Mouse (Mus musculus): ENCODE data around the gene Prkar1b. TPM values are rescaled to one million over a fixed set of nuclear protein-coding genes. Genes with fewer than 3 reads are reported as not detected.

Prkar1b gene
- polyA plus RNA-seq, 3 experiments from 2014 or later: 0.38 to 3.9 TPM; not detected in 1

DNA sequence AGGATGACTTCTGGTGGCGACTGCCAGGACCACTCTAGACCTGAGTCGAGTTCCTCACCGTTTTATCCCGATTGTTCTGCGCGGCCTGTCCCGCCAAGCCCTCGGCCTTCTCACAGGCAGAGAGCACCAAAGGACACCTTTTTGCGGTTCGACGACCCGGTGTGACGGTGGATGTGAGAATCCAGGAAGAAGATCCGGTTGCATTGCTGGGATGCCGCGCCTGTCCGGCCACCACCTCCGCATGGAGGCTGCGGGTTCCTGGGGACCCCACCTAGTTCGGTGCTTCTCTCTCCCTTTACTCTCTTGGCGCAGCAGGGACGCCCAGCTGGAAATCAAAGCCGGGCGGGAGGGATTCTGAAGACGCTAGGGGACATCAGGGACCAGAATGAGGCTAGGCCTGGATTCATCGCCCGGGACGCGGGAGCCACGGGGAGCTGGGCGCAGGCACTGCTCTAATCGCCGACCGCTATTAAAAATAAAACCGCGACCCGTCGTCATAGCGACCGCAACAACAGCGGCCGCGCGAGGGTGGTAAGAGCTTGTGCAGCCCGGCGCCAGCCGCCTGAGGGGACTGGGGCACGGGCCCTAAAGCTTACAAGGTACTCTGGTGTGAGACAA lies 152.5 kb downstream of the Prkar1b start, which contains the start of gene Pdgfa:
Gene Pdgfa (minus strand): TSS at position 200 of the 618 bp plus-strand sequence.
- ATAC-seq: no peak

GRCm38 (mm10) chr5:138996322-138997073 lies 153.3 kb downstream of the Prkar1b start:
- ATAC-seq: no peak

- ATAC-seq: no peak
Observed at GRCm38 (mm10) chr5:138995721-138996311, 154.0 kb downstream of the Prkar1b start.

DNA sequence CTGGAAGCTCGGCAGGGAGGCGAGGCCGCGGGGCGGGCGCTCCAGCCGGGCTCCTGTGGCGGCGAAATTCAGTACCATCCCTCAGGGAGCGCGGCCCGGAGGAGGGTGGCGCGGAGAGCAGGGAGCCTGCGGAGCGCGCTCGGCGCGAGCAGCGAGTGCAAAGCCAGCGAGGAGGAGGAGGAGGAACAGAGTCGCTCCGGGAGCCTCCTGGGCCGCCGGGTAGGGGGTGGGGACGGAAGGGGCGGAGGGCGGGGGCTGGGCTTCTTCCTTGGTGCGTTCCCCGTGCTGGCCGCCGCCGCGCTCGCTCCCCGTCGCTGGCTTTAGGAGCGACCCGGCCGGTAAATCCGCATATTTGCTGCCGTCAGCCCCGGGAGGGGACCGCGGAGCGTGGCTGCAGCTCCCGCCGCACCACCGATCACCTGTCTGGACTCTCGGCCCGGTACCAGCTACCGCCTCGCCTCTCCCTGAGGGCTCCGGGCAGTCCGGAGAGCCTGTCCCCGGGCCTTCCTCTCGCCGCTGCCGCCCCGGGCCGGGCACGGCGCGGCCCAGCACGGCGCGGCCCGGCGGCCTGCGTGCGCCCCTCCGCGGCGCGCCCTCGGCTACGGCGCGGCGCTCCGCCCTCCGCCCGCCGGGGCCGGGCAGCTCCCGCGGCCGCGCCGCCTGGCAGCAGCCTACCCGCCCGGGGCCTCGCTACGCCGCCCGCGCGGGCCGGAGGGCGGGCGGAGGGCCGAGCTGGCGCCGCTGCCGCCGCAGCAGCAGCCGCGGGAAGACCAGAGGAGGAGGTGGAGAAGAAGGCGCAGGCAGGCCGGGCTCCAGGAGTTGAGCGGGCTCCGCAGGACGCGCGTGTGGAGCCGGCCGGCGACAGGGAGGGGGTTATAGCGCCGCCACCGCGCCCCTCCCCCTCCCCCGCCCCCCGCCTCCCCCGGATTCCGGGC lies 154.7 kb downstream of the Prkar1b start:
- no peak for ATAC-seq

GRCm38 (mm10) chr5:138994108-138994785 lies 155.6 kb downstream of the Prkar1b start:
- ATAC-seq: no peak

DNA sequence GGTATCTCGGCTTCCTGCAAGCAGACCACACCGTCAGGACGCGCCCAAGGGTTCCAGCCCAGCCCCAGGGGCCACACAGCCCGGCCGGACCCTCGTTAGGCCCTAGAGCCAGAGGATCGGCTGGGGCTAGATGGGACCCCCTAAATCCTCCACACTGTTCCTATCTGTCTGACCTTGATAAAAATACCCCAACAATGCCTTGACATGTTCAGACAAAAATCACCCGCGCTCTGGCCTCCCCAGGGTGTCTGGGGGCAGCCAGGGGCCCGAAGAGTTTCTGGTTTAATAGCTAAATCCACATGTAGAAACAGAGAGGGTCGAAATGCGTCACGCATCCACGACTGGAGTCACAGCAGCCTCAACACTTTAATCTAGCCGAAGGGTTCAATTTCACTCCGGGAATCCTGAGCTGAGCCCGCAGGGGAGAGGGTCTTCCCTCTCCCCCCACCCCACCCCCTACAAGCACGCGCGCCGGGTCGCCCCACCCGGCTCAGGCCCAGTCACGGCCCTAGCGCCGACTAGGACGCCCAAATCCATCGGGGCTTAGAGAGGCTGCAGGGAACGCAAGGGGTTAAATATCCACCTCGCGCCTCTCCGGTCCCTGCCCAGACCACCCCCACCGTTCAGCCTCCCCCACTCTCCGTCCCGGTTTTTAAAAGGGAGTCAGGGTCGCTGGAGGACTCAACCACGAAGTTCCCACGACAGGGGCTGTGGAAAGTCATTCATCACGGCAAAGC lies 156.3 kb downstream of the Prkar1b start:
- ATAC-seq: no peak

DNA sequence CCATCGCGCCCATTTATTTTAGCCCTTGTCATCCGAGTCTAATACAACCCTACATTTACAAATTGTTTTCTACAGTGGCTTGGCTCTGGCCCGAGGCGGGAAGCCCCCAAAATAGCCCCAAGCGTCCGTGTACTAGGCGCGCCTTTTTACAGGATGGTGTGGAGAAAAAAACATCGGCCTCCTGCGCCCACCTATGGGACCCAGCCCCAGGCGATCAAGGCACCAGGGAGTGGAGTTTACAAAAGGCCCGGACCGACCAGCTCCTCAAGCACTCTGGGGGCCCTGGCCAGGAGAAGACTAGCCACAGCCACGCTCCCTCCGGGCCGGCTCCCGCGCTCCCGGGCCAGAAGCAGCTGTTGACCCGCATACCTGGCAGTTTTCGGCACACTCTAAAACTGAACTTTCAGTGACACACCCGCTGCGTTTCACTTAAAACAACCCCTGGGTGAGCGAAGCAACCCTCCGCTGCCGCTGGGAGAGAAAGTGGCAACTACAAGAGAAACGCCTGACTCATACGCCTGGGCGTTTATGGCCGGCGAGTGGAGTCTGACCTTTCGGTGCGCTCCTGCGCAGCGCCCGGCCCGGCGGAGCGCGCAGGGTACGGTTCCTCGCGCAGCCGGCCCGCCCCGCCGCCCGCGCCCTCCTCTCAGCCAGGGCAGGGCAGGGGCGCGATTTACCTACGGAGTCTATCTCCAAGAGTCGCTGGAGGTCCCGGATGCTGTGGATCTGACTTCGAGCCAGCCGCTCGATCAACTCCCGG lies 157.0 kb downstream of the Prkar1b start:
- no peak for ATAC-seq

- no peak for ATAC-seq
Observed at GRCm38 (mm10) chr5:138991734-138992133, 158.1 kb downstream of the Prkar1b start.

DNA sequence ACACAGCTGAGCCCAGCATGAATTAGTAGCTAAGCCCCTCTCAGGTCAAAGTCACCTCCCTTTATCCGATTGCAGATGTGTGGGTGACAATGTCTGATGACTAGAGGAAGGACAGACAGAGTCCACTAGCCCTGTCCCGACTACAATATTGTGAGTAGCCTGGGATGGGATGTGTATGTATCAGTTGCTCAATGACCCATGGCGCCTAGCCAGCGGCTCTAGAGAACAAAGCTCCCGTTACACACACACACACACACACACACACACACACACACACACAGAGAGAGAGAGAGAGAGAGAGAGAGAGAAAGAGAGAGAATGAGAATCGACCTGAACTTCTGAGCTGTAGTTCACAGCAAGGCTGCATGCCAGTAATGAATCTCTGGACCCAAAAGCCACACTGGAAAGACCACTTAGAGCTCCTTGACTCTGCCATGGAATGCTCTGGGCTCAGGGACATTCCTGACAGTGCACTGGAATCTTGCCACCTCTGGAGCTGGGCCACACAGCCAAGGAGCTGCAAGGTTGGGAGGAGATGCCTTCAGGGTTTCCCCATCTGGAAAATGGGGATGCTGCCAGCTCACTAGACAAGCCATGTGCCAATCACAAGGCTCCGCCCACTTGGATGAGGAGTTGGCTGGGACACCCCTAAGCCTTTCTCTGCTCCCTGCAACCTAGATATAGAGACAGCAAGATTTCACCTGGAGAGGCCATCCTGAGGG lies 159.0 kb downstream of the Prkar1b start:
- no peak for ATAC-seq

GRCm38 (mm10) chr5:138989567-138989966 lies 160.2 kb downstream of the Prkar1b start:
- no peak for ATAC-seq

DNA sequence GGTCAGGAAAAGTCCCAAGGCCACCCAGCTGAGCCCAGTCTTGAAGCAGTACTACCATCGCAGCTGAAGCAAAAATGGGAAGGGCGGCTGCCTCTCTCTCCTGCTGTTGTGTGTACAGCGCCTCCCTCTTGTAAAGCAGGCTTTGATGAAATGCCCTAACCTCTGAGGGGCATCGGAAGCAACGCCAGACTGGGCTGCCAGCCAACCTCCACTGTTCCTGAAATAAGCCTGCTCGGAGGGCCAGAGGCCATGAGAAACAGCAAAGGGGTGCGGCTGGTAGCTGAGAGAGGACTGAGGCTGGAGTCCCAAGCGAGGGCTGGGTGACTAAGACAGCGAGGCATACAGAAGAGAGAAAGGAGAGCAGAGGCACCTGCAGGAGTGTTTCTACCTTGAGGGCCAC lies 161.0 kb downstream of the Prkar1b start:
- no peak for ATAC-seq

DNA sequence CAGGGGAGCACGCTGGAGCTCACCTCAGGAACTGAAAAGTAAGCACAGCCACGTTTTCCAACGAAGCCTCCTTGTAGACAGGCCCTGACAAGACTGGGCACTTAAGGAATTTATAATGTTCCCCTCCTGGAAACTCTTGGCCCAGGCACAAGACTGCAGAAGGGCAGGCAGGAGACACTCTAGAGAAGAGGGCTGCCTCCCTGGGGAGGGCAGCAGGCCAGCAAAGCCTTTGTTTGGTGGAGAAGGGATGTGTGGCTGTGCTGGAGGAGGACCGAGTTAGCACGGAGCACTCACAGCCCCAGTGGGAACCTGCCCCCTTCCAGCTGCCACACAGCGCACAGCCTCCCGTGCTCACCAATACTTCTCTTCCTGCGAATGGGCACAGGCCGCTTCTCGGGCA lies 161.8 kb downstream of the Prkar1b start:
- no peak for ATAC-seq

DNA sequence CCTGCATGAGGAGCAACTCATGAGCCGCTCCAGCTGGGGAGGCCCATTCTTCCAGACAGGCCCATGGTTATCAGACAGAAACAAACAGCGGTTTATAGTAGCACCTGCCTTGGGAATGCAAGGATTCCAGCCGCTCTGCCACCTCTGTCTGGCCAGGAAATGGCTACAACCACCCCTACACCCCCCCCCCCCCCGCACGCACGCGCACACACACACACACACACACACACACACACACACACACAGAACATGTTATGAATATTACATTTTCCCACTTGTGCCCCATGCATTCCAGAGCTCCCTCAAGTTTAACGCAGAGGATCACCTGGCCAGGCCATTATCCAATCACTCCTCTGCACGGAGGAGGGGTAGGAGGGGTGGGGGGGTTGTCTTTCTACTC lies 167.9 kb downstream of the Prkar1b start:
- peak; percentile 68 for ATAC-seq

DNA sequence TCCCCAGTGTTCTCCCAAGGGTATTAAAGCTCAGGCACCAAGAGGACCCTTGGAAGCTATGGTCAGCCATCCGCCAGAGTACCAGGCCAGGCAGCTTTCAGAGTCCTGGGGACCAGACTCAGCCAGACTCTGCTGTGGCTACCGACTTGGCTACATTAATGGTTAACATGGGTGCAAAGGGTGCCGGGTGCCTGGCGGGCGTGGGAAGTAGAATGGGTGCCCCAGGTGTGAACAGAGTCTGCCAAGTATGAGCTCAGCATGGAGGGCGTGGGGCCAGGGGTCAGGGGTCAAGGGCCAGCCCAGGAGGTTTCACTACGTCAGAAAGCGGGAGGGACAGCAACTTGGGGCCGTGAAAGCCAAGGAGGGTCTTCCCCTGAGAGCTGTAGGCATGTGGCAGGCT lies 169.2 kb downstream of the Prkar1b start:
- no peak for ATAC-seq

DNA sequence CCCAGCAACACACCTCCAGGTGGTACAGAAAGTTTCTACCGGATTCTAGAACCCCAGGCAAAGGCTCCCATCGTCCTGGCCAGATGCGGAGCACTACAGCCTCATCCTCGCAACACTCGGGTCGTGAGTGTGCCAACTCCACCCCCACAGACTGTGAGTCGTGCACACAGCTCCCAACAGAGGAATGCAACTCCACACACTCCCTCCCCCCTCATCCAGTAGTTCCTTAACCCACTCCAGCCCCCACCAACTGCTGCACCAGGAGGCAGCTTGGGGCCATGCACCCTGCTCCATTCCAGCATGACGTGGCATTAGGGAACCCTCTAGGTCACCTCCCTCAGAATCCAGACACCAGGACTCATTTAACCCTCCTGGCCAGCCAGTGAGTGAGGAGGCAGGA lies 170.0 kb downstream of the Prkar1b start:
- no peak for ATAC-seq

- ATAC-seq: no peak
Observed at GRCm38 (mm10) chr5:138977759-138978158, 172.0 kb downstream of the Prkar1b start.

GRCm38 (mm10) chr5:138974911-138975485 lies 174.8 kb downstream of the Prkar1b start:
- ATAC-seq: no peak

GRCm38 (mm10) chr5:138973480-138973879 lies 176.3 kb downstream of the Prkar1b start:
- ATAC-seq: no peak

GRCm38 (mm10) chr5:138971405-138971804 lies 178.4 kb downstream of the Prkar1b start:
- ATAC-seq: no peak

Measured in inflammation-experienced regulatory T-cells, adult 6 months (primary cell).